In the genomic region with DNA sequence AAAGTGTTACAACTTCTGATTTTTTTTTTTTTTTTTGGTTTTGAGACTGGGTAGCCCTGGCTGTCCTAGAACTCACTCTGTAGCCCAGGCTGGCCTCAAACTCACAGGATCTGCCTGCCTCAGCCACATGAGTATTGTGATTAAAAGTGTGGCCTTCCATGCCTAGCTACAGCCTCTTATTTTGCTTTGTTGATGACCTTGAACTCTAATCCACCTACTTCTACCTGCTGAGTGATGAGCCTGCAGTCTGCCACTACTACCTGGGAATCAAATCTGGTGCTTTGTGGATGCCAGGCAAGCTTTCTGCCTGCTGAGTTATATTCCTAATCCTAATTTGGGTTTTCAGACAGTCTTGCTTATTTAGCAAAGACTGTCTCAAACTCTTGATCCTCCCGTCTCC, we compare ENCODE assay signal across 20 mouse cellular contexts. TPM values are rescaled to one million over a fixed set of nuclear protein-coding genes. Genes with fewer than 3 reads are reported as not detected.
DNase-seq lines count a peak whose midpoint lies in the region; ATAC-seq lines count a peak whose summit lies in the region.
"Had no signal": no experiment of that assay in that cellular context is flagged by ENCODE, and none has a peak within 500 bp of the region (broad histone marks: within the 10 kb centered on the region; RNA-seq: fewer than 3 reads in every experiment).

No protein-coding gene starts in this region.

- ATAC-seq in hindbrain, embryonic 15.5 days (ENCODE audit: low FRiP score, low read depth), result no peak
- ATAC-seq in hindbrain, embryonic 14.5 days (ENCODE audit: low FRiP score), result no peak
- ATAC-seq in midbrain, embryonic 15.5 days (replicated peaks), result no peak
- no peak for ATAC-seq in midbrain, embryonic 11.5 days (ENCODE audit: low FRiP score)
- ATAC-seq: forebrain, embryonic 14.5 days; inflammation-experienced regulatory T-cells, adult 6 months had no signal

- no peaks in the 10 kb centered on the region for H3K9me3 ChIP-seq in hindbrain, embryonic 15.5 days
- H3K9me3 ChIP-seq in hindbrain, embryonic 14.5 days (ENCODE audit: control insufficient read depth, low read length), result no peaks in the 10 kb centered on the region
- no peaks in the 10 kb centered on the region for H3K9me3 ChIP-seq in midbrain, embryonic 15.5 days
- H3K9me3 ChIP-seq in midbrain, embryonic 11.5 days (ENCODE audit: control insufficient read depth, low read length), result no peaks in the 10 kb centered on the region
- H3K9me3 ChIP-seq: embryonic facial prominence, embryonic 10.5 days; forebrain, embryonic 10.5 days; G1E; heart, embryonic 12.5 days had no signal

- 94% methylated on average over 1 of the region's 1 CpGs for WGBS in hindbrain, embryonic 15.5 days
- WGBS in hindbrain, embryonic 14.5 days, result 100% methylated on average over 1 of the region's 1 CpGs
- 87% methylated on average over 1 of the region's 1 CpGs for WGBS in midbrain, embryonic 15.5 days
- WGBS in midbrain, embryonic 11.5 days, result 94% methylated on average over 1 of the region's 1 CpGs

- H3K4me3 ChIP-seq in hindbrain, embryonic 15.5 days, result no peak overlapping the region
- no peak overlapping the region for H3K4me3 ChIP-seq in hindbrain, embryonic 14.5 days (replicated peaks; ENCODE audit: low read length)
- H3K4me3 ChIP-seq in midbrain, embryonic 15.5 days, result no peak overlapping the region
- no peak overlapping the region for H3K4me3 ChIP-seq in midbrain, embryonic 11.5 days (ENCODE audit: low read depth, low read length)
- H3K4me3 ChIP-seq: embryonic facial prominence, embryonic 10.5 days; forebrain, embryonic 10.5 days; gastrocnemius, adult 2 months; heart, embryonic 12.5 days had no signal

- no peak overlapping the region for H3K27ac ChIP-seq in hindbrain, embryonic 15.5 days (replicated peaks)
- no peak overlapping the region for H3K27ac ChIP-seq in hindbrain, embryonic 14.5 days
- H3K27ac ChIP-seq in midbrain, embryonic 15.5 days, result no peak overlapping the region
- no peak overlapping the region for H3K27ac ChIP-seq in midbrain, embryonic 11.5 days (ENCODE audit: low read depth, low read length)
- H3K27ac ChIP-seq: embryonic facial prominence, embryonic 10.5 days; forebrain, embryonic 10.5 days; gastrocnemius, adult 2 months had no signal

- no peaks in the 10 kb centered on the region for H3K36me3 ChIP-seq in hindbrain, embryonic 15.5 days
- H3K36me3 ChIP-seq in hindbrain, embryonic 14.5 days (replicated peaks; ENCODE audit: control insufficient read depth, insufficient read depth), result no peaks in the 10 kb centered on the region
- no peaks in the 10 kb centered on the region for H3K36me3 ChIP-seq in midbrain, embryonic 15.5 days (replicated peaks)
- no peaks in the 10 kb centered on the region for H3K36me3 ChIP-seq in midbrain, embryonic 11.5 days (ENCODE audit: control insufficient read depth, insufficient read depth, low read length)
- H3K36me3 ChIP-seq: embryonic facial prominence, embryonic 10.5 days; forebrain, embryonic 10.5 days; heart, embryonic 12.5 days had no signal

- DNase-seq in hindbrain, embryonic 14.5 days (ENCODE audit: low spot score), result no peak
- DNase-seq in midbrain, embryonic 11.5 days (ENCODE audit: low spot score, missing footprints), result no peak
- DNase-seq in A20 (ENCODE audit: low read depth, low spot score) (peak; percentile 35), R1 (ENCODE audit: low read depth, low spot score) (peak; percentile 64)
- no peak for DNase-seq in layer of hippocampus, adult 8-10 months (ENCODE audit: low spot score in 2 of 2)
- DNase-seq: adrenal gland, postnatal 10 days; cerebellum, postnatal 10 days; gastrocnemius, adult 2 months; gastrocnemius, postnatal 25 days had no signal

- no peaks in the 10 kb centered on the region for H3K27me3 ChIP-seq in hindbrain, embryonic 15.5 days
- H3K27me3 ChIP-seq in hindbrain, embryonic 14.5 days (ENCODE audit: control insufficient read depth, insufficient read depth, low read length), result no peaks in the 10 kb centered on the region
- H3K27me3 ChIP-seq in midbrain, embryonic 15.5 days (replicated peaks), result no peaks in the 10 kb centered on the region
- H3K27me3 ChIP-seq in midbrain, embryonic 11.5 days (ENCODE audit: control insufficient read depth, insufficient read depth, low read length), result no peaks in the 10 kb centered on the region
- H3K27me3 ChIP-seq: heart, embryonic 12.5 days had no signal

- peak overlapping the region; percentile 72 for H3K4me2 ChIP-seq in hindbrain, embryonic 15.5 days
- no peak overlapping the region for H3K4me2 ChIP-seq in hindbrain, embryonic 14.5 days (replicated peaks)
- peak overlapping the region; percentile 83; the same call in 1 of the 2 replicates for H3K4me2 ChIP-seq in midbrain, embryonic 15.5 days
- H3K4me2 ChIP-seq in midbrain, embryonic 11.5 days, result no peak overlapping the region
- H3K4me2 ChIP-seq: heart, embryonic 12.5 days had no signal

- peaks cover 24% of the 10 kb centered on the region for H3K4me1 ChIP-seq in hindbrain, embryonic 15.5 days (replicated peaks)
- H3K4me1 ChIP-seq in hindbrain, embryonic 14.5 days (replicated peaks; ENCODE audit: control insufficient read depth, insufficient read depth, low read length), result peaks cover 25% of the 10 kb centered on the region
- H3K4me1 ChIP-seq in midbrain, embryonic 15.5 days, result peaks cover 34% of the 10 kb centered on the region
- H3K4me1 ChIP-seq in midbrain, embryonic 11.5 days (ENCODE audit: control insufficient read depth, insufficient read depth, low read length), result peaks cover 10% of the 10 kb centered on the region

- H3K9ac ChIP-seq in hindbrain, embryonic 15.5 days, result no peak overlapping the region
- H3K9ac ChIP-seq in hindbrain, embryonic 14.5 days, result no peak overlapping the region
- no peak overlapping the region for H3K9ac ChIP-seq in midbrain, embryonic 15.5 days
- H3K9ac ChIP-seq in midbrain, embryonic 11.5 days (ENCODE audit: low read length), result no peak overlapping the region
- H3K9ac ChIP-seq: heart, embryonic 12.5 days had no signal

RNA-seq across cellular contexts. Expression of a gene that starts 3.4 kb away (rescaled TPM):
- polyA plus RNA-seq in hindbrain, embryonic 15.5 days (2015; fragmentation: Nextera tagmentation; extraction: Ambion mirVana), result 32.2 and 34.6 TPM in 2 replicates
- 35.5 and 41.1 TPM in 2 replicates for polyA plus RNA-seq in hindbrain, embryonic 14.5 days (2014; fragmentation: Nextera tagmentation; extraction: Ambion mirVana)
- 34.6 and 35.4 TPM in 2 replicates for polyA plus RNA-seq in midbrain, embryonic 15.5 days (2015; fragmentation: Nextera tagmentation; extraction: Ambion mirVana)
- polyA plus RNA-seq in midbrain, embryonic 11.5 days (2014; fragmentation: Nextera tagmentation; extraction: Ambion mirVana), result 8.7 and 9.3 TPM in 2 replicates
- total RNA-seq in layer of hippocampus, adult 8-10 months (2022), result 10 to 100 TPM; 38.6 to 49.5 (median 41.8) TPM

RNA-seq across cellular contexts. Expression of a gene that starts 43.9 kb away (rescaled TPM):
- polyA plus RNA-seq in hindbrain, embryonic 15.5 days (2015; fragmentation: Nextera tagmentation; extraction: Ambion mirVana), result 0.14 TPM in 1 of 2 replicates, not detected in the other
- 0.33 TPM in 1 of 2 replicates, not detected in the other for polyA plus RNA-seq in hindbrain, embryonic 14.5 days (2014; fragmentation: Nextera tagmentation; extraction: Ambion mirVana)
- polyA plus RNA-seq in midbrain, embryonic 15.5 days (2015; fragmentation: Nextera tagmentation; extraction: Ambion mirVana), result not detected in 2 replicates
- 0.20 and 0.43 TPM in 2 replicates for polyA plus RNA-seq in midbrain, embryonic 11.5 days (2014; fragmentation: Nextera tagmentation; extraction: Ambion mirVana)
- total RNA-seq in layer of hippocampus, adult 8-10 months (2022), result not detected
- total RNA-seq: adrenal gland, postnatal 10 days; G1E; gastrocnemius, adult 2 months; gastrocnemius, postnatal 25 days; granulocyte monocyte progenitor cell, adult 5-6 weeks; heart, adult 8-10 months; heart, postnatal 25 days had no signal
- polyA plus RNA-seq: forebrain, embryonic 14.5 days; G1E; inflammation-experienced regulatory T-cells, adult 6 months had no signal

Comparison
In these comparisons a context has a peak if more than half of its experiments do, and no peak if none do; other contexts are left out.
1. H3K4me2 ChIP-seq: peak in hindbrain, embryonic 15.5 days (single experiment) and midbrain, embryonic 15.5 days (single experiment); none in hindbrain, embryonic 14.5 days (single experiment) and midbrain, embryonic 11.5 days (single experiment).
2. DNase-seq: peak in A20 (single experiment) and R1 (single experiment); none in hindbrain, embryonic 14.5 days (single experiment), midbrain, embryonic 11.5 days (single experiment) and layer of hippocampus, adult 8-10 months (0 of 2).